Mouse (Mus musculus): ENCODE measurements around the gene Gp1ba.

- no peak for TF ChIP-seq POLR2A (IDR thresholded peaks at IDR 0.05; ENCODE audit: low read depth, low read length)
- TF ChIP-seq CTCF (conservative IDR thresholded peaks at IDR 0.05; ENCODE audit: insufficient read depth, insufficient read length, low read depth, low read length), result no peak
Measured at GRCm38 (mm10) chr11:70658942-70659341, 20.0 kb downstream of the Gp1ba start.
